Mouse (Mus musculus) thymus, adult 18-20 months (tissue): Measurements from ENCODE around the gene Adgrl1.
"Not testable (repeated sequence)": the region's sequence is repeated elsewhere in the genome, so short reads cannot be mapped to it uniquely, and the experiment has no call there.

ENCODE experiments used
- DNase-seq, 2 experiments: peaks; one replicate each; pipeline ENCODE4 v3.0.0; 2022; ENCODE audit warnings: mixed read lengths in 2 of 2

Adgrl1 gene

DNA sequence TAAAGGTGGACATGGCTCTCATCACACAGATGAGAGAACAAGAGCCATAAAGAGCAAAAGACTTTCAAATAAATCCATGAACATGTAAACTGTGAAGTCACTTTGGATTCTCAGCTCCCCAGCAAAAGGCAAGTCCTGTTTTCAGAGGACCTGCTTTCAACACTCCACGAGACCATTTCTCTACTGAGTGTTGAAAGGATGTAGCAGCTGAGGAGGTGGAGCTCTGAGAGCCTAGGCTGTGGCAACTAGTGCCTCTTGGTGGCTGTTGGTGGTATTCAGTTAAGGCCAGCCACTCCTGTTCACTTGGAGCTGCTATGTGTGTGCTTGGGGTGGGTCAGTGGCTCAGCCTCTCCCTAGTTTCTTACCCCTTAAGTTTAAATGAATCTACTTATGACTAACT, 56.9 kb downstream of the Adgrl1 start:
- no peak for DNase-seq

DNA sequence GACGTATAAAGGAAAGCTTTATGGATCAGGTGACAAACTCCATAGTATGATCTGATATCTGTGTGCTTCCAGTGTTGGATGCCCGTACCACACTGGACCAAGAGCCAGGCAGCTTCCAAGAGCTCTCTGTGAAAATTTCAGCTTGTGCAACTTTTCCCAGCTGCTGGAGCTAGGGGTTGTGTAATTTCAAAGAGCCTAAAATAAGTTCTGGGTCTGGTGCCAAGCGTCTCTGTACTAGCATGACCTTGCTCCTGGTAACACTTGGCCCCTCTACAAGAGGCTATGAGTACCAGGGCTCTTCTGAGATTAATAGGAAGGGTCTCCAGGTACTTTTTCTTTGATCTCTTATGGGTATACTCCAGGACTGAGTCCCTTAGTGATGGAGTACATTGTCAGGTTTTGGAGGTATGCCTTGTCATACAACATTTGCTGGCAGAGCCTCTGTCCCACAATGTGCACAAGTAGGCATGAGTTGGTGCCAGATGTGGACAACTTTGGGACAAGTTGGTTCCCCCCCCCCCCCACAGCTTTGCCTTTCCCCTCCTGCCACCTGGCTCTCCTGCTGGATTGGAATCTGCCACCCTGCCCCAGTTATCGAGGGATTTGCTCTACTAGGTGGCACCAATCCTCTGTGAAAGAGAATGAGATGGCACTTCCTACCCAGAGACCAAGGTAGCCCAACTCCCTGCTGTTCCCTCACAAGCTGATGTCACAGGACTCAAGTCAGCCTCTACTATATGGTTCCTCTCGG, 64.3 kb downstream of the Adgrl1 start:
- DNase-seq, result no peak

DNA sequence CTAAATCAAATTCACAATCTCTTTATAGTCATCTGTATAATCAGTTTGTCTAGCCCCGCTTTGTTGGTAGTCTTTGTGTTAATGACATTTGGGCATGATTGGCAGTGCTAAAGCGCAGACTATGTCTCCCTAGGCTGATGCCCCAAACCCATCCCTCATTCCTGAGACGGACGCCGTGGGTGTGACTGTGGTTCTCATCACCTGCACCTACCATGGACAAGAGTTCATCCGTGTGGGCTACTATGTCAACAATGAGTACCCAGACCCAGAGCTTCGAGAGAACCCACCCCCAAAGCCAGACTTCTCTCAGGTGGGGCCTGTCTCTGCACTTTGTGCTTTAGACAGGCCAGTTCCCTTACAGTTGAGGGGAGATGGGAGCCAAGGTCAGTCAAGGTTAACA, 67.8 kb downstream of the Adgrl1 start:
- DNase-seq, result no peak

DNA sequence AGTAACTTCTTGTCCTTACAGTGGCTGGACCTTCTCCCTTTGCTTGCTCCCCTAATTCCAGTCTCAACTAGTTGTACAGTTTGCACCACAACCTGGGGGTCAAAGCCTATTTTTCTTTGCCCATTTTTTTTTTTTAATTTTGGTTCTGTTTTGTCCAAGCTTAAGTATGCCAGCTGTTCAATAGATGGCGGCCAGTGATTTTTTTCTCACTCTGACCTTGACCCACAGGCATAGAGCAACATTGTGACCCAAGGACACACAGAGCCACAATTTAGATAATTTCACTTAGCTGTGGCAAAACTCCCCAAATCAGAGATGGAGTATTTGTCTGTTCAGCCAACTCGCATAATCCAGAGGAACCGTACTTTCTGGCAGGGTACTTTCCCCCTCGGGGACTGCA, 71.2 kb downstream of the Adgrl1 start:
- DNase-seq, result no peak

DNA sequence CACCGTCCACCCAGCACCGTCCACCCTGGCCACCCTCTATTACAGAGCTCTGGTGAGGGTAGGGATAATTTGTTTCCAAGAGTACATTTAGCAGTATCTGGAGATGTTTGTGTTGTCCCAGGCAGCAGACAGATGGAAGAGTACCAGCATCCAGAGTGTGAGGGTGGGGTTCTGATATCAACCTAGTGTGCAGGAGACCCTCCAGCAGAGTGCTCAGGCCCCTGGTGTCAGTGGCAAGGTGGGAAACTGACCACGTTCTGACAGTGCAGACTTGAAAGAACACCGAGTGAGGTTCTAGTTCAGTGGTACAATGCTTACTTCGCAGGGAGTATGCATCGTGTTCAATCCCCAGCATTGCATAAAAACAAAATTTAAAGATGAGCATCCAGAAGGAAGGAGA, 71.8 kb downstream of the Adgrl1 start:
- DNase-seq, result no peak

DNA sequence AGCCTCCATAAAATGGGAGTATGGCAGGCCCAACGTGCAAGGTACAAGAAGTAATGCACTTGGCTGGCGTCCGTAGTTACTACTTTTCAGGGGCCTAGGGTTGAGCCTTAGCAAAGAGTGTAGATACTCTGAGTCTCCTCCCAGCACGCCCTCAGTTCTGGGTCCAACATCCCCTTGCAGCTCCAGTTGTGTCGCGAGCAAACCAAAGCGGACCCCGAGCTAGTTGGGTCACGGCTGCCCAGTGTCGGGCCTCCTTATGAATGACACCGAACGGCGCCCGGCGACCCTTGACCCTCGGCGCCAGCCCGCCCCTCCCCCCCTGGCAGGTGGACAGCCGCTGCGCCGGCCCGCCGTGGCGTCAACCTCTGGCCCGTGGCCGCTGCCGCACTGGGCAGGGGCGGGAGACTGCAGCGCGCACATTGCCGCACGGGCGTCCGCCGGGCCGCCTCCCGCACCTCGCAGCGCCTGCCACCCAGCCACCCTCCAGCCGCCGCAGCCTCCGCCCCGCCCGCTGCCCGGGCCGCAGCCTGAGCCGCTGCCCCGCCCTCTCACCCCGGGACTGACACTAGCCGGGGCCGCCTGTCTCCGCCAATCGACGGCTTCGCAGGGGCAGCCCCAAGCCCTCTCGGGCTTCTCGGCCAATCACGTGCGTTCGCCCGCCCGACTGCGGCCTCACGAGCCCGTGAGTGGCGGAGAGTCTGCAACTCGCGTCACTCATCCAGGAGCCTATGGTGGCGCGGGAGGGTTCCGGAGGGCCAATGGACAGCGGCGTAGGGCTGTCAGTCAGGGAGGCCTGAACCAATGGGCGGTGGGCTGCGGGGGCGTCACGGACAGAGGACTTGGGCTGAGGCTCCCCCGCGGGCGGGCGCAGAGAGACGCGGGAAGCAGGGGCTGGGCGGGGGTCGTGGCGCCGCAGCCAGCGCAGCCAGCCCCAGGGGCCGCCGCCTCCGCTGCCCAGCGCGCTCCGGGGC, 72.5 kb downstream of the Adgrl1 start, which contains the start of gene Prkaca:
Prkaca (plus strand) TSS at position 844 of the 971 bp plus-strand sequence.
- peak; percentile 99 for DNase-seq

DNA sequence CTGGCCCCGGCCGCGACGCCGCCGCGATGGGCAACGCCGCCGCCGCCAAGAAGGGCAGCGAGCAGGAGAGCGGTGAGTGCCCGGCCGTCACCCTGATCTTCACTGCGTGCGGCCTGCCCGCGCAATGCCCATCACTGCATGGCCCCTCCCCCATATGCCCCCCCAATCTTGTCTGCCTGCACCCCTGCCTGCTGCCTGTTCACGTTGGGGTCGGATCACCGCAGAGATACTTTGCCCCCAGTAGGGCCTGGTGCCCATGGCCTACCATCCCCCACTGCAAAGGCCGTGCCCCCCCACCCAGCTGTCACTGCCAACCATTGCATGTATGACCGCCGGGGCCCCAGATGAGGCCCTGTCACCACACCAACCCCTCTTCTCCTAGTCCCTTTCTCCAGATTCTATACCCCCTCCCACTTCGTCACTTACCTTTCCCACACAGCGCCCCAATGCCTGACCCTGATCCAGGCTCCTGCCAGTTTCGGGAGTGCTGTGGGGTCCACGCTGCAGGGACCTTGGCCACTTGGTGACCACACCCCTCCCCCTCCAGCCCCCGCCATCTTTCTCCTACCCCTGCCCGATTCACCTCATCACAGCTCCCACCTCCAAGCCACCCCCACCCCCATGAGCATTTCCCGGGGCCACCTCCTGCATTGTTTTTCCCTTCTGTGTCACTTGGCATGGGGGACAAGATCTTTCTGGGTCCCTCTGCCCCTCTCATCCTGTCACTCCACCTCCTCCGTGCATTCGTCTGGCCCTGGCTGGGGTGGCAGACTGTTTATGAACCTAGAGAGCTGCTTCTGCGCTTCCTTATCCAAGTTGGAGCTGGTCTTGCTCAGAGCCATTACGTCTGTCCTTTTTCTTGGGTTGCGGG, 73.5 kb downstream of the Adgrl1 start:
- peak in 1 of 2 experiments; percentile 40 for DNase-seq

DNA sequence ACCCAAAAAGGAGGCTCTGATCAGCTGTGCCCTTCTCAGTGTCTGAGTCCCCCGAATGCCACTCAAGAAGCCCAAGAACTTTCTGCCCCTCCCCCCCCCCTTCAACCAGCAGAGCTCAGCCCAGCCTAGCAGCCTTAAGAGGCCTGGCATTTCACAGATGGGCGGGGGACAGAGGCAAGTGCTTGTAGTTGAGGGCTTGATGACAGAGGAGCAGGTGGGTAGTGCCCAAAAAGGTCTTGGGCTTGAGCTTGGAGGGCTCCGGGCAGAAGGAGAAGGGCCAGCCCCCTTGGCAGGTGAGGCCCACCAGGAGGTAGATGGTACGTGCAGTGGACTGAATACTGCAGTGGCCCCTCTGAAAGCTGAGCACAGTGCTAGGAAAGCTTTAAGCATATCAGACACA, 74.6 kb downstream of the Adgrl1 start:
- DNase-seq, result no peak

DNA sequence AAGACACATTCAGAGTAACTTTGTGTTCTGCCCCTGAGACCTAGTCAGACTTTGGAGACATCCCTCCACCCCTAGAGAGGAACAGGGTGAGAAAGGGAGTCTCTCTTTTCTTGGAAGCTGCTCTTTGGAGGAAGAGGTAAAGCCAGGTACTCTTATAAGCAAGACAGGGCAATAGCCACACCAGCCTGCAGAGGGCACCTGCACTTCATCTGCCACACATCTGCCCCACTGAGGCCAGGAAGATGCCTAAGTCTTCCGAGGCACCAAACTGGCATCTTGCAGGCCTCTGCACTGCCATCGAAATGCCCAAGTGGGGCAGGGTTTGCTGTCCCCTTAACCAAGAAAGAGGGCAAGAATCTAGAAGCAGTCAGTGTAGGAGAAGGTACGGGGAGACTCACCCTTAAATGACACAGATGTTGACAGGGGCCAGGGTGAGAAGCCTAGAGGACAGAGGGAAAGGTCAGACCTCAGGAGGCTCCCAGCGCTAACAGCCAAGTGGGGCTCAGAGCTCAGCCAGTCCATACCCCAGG, 76.3 kb downstream of the Adgrl1 start:
- no peak for DNase-seq

DNA sequence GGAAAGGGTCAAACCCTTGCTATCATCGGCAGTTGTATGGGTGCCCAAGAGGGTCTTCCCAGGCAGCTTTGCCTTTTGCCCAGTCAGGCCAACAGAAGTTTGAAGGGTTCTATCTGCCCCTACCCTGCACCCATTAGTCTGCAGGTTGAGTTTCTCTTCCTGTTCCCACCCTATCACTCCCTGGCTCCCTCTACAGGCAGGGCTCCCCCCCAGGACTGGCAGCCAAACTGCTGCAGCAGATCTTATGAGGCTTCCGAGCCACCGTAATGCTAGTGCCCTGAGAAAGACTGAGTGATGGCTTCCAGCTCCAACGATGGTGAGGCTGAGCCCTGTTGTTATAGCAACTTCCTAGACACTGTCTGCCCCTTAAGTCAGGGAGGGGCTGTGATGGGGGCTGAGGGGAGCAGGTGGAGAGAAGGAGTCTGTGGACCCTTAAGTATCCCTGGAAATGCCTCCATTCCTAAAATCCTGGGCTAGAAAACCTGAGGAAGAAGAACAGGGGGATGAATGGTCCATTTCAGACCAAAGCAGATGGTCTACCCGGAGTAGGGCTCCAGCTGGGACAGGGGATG, 77.0 kb downstream of the Adgrl1 start:
- no peak for DNase-seq

DNA sequence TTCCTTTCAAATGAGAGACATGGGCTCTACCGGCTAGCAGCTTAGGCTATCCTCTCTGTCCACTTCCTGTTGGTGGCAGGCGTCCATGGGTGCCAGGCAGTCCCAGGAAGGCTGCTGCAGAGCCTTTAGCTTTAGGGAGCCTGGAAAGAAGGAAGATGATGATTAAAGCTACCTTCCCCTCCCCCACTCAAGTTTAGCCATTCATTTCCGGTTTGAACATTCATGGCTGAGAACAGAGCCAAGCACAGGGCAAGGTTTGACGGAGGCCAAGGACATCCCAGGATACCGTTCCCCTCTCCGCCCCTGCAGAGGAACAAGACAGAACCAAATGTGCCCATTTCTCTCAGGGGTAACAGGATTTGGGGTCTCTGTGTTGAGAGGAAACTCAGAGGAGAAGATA, 77.7 kb downstream of the Adgrl1 start:
- no peak for DNase-seq

DNA sequence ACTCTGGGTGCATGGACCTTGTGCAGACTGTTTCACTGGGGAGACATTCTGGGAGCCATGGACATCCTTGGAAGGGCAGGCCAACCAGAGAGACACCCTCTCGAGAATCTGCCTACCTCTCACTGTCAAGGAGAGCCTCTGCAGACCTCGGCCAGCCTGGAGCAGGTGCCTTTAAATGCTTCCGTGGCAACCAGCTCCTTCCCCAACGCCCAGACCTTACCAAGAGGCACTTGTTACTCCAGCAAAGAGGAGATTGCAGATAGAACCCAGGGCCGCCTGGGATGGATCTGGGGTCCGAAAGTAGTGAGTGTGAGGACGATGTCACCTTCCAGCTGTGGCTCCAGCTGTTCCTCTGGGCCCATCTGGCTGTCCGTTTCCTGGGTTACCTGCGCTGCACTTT, 78.3 kb downstream of the Adgrl1 start:
- DNase-seq, result no peak

DNA sequence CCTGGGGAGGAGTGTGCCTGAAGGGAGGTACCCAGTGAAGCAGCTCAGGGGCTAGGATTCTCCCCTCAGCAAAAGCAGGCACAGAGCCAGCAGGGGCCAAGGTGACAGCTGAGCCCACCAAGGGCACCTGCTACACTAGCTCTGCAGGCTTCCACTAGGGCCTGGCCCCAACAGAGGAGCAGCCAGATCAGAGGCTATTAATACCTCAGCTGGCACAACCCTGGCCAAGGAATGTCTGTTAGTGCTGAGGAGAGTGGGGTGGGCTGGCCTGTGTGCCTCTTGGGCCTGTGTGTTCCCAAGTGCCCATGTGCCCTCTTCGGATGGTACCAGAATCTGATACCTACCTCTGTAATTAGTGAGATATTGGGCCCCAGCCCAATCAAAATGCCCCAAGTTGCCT, 80.3 kb downstream of the Adgrl1 start:
- DNase-seq, result no peak

DNA sequence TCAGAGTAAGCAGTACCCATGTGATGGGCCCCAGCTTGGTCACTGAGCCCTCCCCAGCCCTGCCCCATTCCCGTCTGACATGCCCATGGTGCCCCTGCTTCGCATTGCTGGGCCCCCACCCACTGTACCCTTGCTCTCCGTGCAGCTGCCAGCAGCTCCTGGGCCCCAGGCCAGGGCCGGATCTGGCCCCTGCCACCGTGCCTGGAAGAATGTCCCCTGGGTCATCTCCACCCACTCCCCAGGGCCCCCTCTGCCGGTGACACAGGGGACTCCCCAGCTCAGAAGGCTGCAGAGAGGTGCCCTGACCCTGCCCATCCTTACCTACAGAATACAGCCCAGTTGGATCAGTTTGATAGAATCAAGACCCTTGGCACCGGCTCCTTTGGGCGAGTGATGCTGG, 80.9 kb downstream of the Adgrl1 start:
- DNase-seq, result no peak

DNA sequence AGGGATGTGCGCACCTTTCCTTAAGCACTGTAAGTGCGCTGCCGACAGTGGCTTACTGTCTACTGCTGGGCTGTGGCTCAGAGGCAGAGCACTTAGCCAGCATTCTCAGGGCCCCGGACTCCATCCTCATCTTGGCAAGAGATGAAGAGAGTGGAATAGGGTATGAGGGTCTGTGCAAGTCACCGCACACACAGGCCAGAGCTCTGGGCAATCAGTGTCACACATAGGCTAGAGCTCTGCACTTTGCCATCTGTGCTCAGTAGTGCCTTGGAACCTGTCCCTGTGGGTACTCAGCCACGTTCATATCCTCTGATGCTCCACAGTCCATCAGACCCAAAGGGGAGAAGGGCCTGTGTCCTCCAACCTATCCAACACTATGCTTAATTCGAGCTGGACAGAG, 81.6 kb downstream of the Adgrl1 start:
- no peak for DNase-seq

DNA sequence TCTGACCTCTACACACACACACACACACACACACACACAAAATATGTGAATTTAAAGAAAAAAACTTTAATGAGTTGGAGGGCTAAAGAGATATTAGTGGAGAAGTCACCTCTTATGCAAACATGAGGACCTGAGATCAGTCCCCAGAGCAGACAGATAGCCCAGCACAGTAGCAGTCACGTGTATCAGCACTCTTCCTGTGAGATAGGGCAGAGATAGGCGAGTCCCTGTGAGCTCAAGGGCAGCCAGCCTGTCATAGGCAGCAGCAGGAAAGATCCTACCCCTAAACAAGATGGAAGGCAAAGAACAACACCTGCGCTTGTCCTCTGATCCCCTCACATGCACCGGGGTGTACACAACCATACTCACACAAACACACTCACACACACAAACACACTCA, 82.5 kb downstream of the Adgrl1 start:
- DNase-seq, result no peak

DNA sequence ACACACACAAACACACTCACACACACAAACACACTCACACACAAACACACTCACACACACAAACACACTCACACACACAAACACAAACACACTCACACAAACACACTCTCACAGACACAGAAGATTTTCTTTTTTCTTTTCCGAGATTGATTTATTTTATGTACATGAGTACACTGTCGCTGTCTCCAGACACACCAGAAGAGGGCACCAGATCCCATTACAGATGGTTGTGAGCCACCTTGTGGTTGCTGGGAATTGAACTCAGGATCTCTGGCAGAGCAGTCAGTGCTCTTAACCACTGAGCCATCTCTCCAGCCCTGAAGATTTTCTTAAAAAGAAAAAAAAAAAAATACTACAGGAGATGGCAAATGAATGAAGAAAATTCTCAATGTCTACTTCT, 83.3 kb downstream of the Adgrl1 start:
- DNase-seq, result not testable (repeated sequence)

DNA sequence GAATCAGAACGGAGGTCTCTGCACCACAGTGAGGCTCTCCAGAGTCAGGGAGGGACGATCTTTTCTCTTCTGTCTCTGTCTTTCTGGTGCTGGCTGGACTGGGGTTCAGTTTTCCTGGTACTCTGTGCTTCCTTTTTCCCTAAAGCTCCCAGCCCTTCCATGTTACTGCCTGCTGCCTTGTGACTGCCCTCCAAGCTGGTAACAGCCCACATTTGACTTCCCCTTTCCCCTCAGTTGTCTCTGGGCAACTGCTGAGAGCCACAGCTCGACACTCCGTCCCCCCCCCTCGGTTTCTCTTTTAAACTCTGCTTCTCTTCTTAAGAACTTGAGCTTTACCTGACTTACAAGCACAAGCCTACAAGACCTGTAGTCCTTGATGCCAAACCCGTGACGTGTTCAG, 89.3 kb downstream of the Adgrl1 start:
- DNase-seq, result no peak

DNA sequence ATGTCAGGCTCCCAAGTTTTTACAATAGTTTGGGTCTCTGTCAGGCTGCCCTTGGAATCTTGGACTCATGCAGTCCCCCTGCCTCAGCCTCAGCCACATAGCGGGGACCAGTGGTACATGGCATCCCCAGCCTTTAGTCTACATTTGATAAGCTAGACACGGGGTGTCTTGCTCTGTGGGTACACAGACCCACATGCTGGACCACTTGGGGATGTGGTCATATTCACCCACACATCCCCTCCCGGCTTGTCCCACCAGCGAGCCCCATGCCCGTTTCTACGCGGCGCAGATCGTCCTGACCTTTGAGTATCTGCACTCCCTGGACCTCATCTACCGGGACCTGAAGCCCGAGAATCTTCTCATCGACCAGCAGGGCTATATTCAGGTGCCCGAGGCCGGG, 90.3 kb downstream of the Adgrl1 start:
- no peak for DNase-seq
